Mouse (Mus musculus) cortical plate, adult 2 months (tissue): ENCODE measurements around the gene Pax7. TPM values are rescaled to one million over a fixed set of nuclear protein-coding genes. Genes with fewer than 3 reads are reported as not detected.

Source experiments
- H3K27ac ChIP-seq: fragments of 200-500 bp; 2 replicates; pipeline ENCODE4 v1.5.1; 2012; ENCODE audit warnings: low read length, control low read depth, inconsistent platforms; ENCODE audit not compliant: insufficient read depth
- H3K4me1 ChIP-seq: fragments of 200-500 bp; 2 replicates; pipeline ENCODE4 v1.6.1; 2011; ENCODE audit warnings: low read length; ENCODE audit not compliant: control insufficient read depth, insufficient read depth
- H3K4me3 ChIP-seq: fragments of 200-500 bp; 2 replicates; pipeline ENCODE4 v1.5.1; 2011; ENCODE audit warnings: mild to moderate bottlenecking, low read length, control low read depth; ENCODE audit not compliant: insufficient read depth
- CTCF ChIP-seq: fragments of 200-500 bp; IDR thresholded peaks from 2 replicates; pipeline ENCODE4 v1.5.1; 2011; ENCODE audit warnings: mild to moderate bottlenecking, control low read depth, low read length; ENCODE audit not compliant: insufficient read depth; ENCODE audit errors: extremely low read depth
- POLR2A ChIP-seq: fragments of 200-500 bp; IDR thresholded peaks from 2 replicates; pipeline ENCODE4 v1.6.1; 2011; ENCODE audit warnings: mild to moderate bottlenecking, low read length, control low read depth; ENCODE audit not compliant: insufficient read depth; ENCODE audit errors: extremely low read depth
- polyA plus RNA-seq: library from polyadenylated mRNA; depleted of rRNA; stranded (reverse); fragments of >200 nt; gene quantifications from 2 replicates; pipeline ENCODE4 v1.2.3, GENCODE M21; 2012; rRNA removed

Gene Pax7
- polyA plus RNA-seq, 1 experiment, result not detected

GRCm38 (mm10) chr4:139693315-139693714 is 140.0 kb downstream of the Pax7 start:
- no peak overlapping the region for H3K4me3 ChIP-seq
- H3K27ac ChIP-seq, result no peak overlapping the region
- no peak for TF ChIP-seq POLR2A
- no peak for TF ChIP-seq CTCF
- H3K4me1 ChIP-seq, result no peaks in the 10 kb centered on the region

DNA sequence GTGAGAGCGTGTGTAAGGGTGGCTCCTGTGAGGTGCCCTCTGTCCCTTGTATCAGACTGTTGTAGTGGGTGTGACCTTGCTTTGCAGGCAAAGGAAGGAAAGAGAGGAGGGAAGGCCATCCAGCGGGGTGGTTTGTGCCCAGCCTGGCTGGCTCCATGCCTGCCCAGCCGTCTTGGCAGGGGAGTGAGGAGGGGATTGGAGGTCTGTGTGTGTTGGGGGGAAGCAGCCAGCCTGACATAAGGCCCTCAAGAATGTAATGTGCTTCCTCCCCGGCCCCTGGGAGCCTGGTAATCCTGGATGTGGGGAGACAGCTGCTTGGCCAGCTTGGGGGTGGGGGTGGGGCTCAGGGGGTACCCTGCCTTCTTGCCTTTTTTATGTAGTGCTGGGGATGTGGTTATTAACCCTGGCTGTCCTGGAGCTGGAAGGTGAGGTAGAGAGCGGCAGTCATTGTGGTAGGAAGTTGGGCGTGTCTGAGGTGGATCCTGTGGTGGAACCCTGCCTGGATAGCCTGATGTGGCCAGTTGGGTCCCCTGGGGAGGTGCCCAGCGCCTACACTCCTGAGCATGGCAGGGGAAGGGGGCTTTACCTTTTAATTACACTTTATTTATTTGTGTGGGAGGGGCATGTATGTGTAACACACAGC is 143.6 kb downstream of the Pax7 start:
- H3K4me1 ChIP-seq, result no peaks in the 10 kb centered on the region
- H3K4me3 ChIP-seq, result no peak overlapping the region
- TF ChIP-seq POLR2A (no peak), CTCF (no peak)
- no peak overlapping the region for H3K27ac ChIP-seq

GRCm38 (mm10) chr4:139688058-139688457 is 145.3 kb downstream of the Pax7 start:
- TF ChIP-seq CTCF, result no peak
- TF ChIP-seq POLR2A, result no peak
- H3K27ac ChIP-seq, result no peak overlapping the region
- no peaks in the 10 kb centered on the region for H3K4me1 ChIP-seq
- H3K4me3 ChIP-seq, result no peak overlapping the region

Other genes with a start within 250 kb of the Pax7 start
- gene Gm21969, start 230.3 kb downstream of the Pax7 start, polyA plus RNA-seq, result not detected in 2 replicates
- gene Aldh4a1, start 210.7 kb downstream of the Pax7 start, polyA plus RNA-seq, result 20.6 and 22.8 TPM in 2 replicates
- gene Tas1r2, start 180.0 kb downstream of the Pax7 start, polyA plus RNA-seq, result not detected in 2 replicates
- gene Klhdc7a, start 134.5 kb upstream of the Pax7 start, polyA plus RNA-seq, result 4.8 and 5.4 TPM in 2 replicates